Mouse (Mus musculus): ENCODE results near the gene Mettl27. TPM values are rescaled to one million over a fixed set of nuclear protein-coding genes. Genes with fewer than 3 reads are reported as not detected.

Mettl27 gene
- total RNA-seq, 1 experiment = 15.6 TPM

GRCm38 (mm10) chr5:134913753-134914152, 18.4 kb upstream of the Mettl27 start:
- in situ Hi-C loops (cut with MboI; ENCODE audit: low sequenced_read_pairs in 2 of 2, unreplicated experiment in 2 of 2) = no loop called here
- DNase-seq (ENCODE audit: low read depth, low spot score) = no peak
- TF ChIP-seq CHD2 (IDR thresholded peaks at IDR 0.05; ENCODE audit: low read depth, low read length) = no peak
- no peaks in the 10 kb centered on the region for H3K9me3 ChIP-seq (ENCODE audit: control insufficient read depth, insufficient read depth, low read depth, low read length)
- H3K27ac ChIP-seq (ENCODE audit: insufficient read depth, low read depth, low read length, poor library complexity, severe bottlenecking) = no peak overlapping the region
- H3K9ac ChIP-seq (ENCODE audit: insufficient read depth, low read depth, low read length, poor library complexity, severe bottlenecking) = no peak overlapping the region
- H3K36me3 ChIP-seq (ENCODE audit: control insufficient read depth, insufficient read depth, low read length, poor library complexity, severe bottlenecking) = no peaks in the 10 kb centered on the region
- peaks cover 3 to 7% of the 10 kb centered on the region in 2 experiments; a peak in 2 of 4 replicates for H3K4me1 ChIP-seq (ENCODE audit: control insufficient read depth in 2 of 2, insufficient read depth in 2 of 2, low read length in 2 of 2, poor library complexity in 1 of 2)
- no peak overlapping the region for H3K4me3 ChIP-seq (ENCODE audit: insufficient read depth in 1 of 2, low read depth in 1 of 2, low read length in 2 of 2, poor library complexity in 1 of 2, severe bottlenecking in 1 of 2)

- TF ChIP-seq ZNF384 (IDR thresholded peaks at IDR 0.05; ENCODE audit: low read depth, low read length) = no peak
- no peak for TF ChIP-seq MAFK (IDR thresholded peaks at IDR 0.05; ENCODE audit: insufficient read depth, low read depth, low read length)
- TF ChIP-seq CHD2 (IDR thresholded peaks at IDR 0.05; ENCODE audit: low read depth, low read length) = no peak
- no peak for TF ChIP-seq HCFC1 (IDR thresholded peaks at IDR 0.05; ENCODE audit: borderline replicate concordance, insufficient read depth, low read length)
- TF ChIP-seq ZC3H11A (IDR thresholded peaks at IDR 0.05; ENCODE audit: borderline replicate concordance, low read depth, low read length) = no peak
- DNase-seq (ENCODE audit: low read depth, low spot score) = no peak
- H3K27ac ChIP-seq (ENCODE audit: insufficient read depth, low read depth, low read length, poor library complexity, severe bottlenecking) = no peak overlapping the region
- H3K36me3 ChIP-seq (ENCODE audit: control insufficient read depth, insufficient read depth, low read length, poor library complexity, severe bottlenecking) = no peaks in the 10 kb centered on the region
- in situ Hi-C loops (cut with MboI; ENCODE audit: low sequenced_read_pairs in 2 of 2, unreplicated experiment in 2 of 2) = no loop called here
- no peaks in the 10 kb centered on the region for H3K9me3 ChIP-seq (ENCODE audit: control insufficient read depth, insufficient read depth, low read depth, low read length)
- H3K4me3 ChIP-seq (ENCODE audit: insufficient read depth in 1 of 2, low read depth in 1 of 2, low read length in 2 of 2, poor library complexity in 1 of 2, severe bottlenecking in 1 of 2) = no peak overlapping the region
- H3K9ac ChIP-seq (ENCODE audit: insufficient read depth, low read depth, low read length, poor library complexity, severe bottlenecking) = no peak overlapping the region
- H3K4me1 ChIP-seq (ENCODE audit: control insufficient read depth in 2 of 2, insufficient read depth in 2 of 2, low read length in 2 of 2, poor library complexity in 1 of 2) = peaks cover 3 to 4% of the 10 kb centered on the region in 2 experiments; a peak in 2 of 4 replicates
Observed at GRCm38 (mm10) chr5:134914510-134914909, 17.7 kb upstream of the Mettl27 start.

- Histone ChIP-seq H3K9ac (ENCODE audit: insufficient read depth, low read depth, low read length, poor library complexity, severe bottlenecking) (no peak within 1 kb of the TSS), H3K9me3 (ENCODE audit: control insufficient read depth, insufficient read depth, low read depth, low read length) (no peaks in the 10 kb centered on the region), H3K27ac (ENCODE audit: insufficient read depth, low read depth, low read length, poor library complexity, severe bottlenecking) (no peak within 1 kb of the TSS), H3K4me1 (ENCODE audit: control insufficient read depth in 2 of 2, insufficient read depth in 2 of 2, low read length in 2 of 2, poor library complexity in 1 of 2) (peaks cover 3 to 4% of the 10 kb centered on the region in 2 experiments; a peak in 2 of 4 replicates), H3K36me3 (ENCODE audit: control insufficient read depth, insufficient read depth, low read length, poor library complexity, severe bottlenecking) (no peaks in the 10 kb centered on the region), H3K4me3 (ENCODE audit: insufficient read depth in 1 of 2, low read depth in 1 of 2, low read length in 2 of 2, poor library complexity in 1 of 2, severe bottlenecking in 1 of 2) (no peak within 1 kb of the TSS)
- no peak for DNase-seq (ENCODE audit: low read depth, low spot score)
- TF ChIP-seq ZC3H11A (IDR thresholded peaks at IDR 0.05; ENCODE audit: borderline replicate concordance, low read depth, low read length) = no peak
- no peak for TF ChIP-seq CHD2 (IDR thresholded peaks at IDR 0.05; ENCODE audit: low read depth, low read length)
- TF ChIP-seq HCFC1 (IDR thresholded peaks at IDR 0.05; ENCODE audit: borderline replicate concordance, insufficient read depth, low read length) = no peak
- TF ChIP-seq ZNF384 (IDR thresholded peaks at IDR 0.05; ENCODE audit: low read depth, low read length) = no peak
- TF ChIP-seq MAFK (IDR thresholded peaks at IDR 0.05; ENCODE audit: insufficient read depth, low read depth, low read length) = no peak
- in situ Hi-C loops (cut with MboI; ENCODE audit: low sequenced_read_pairs in 2 of 2, unreplicated experiment in 2 of 2) = no loop called here
Observed at GRCm38 (mm10) chr5:134915311-134915710, 16.9 kb upstream of the Mettl27 start, which contains the start of gene Cldn13. TSS of gene Cldn13 (minus strand) at chr5:134915526.

GRCm38 (mm10) chr5:134918071-134918832, 13.9 kb upstream of the Mettl27 start:
- Histone ChIP-seq H3K4me1 (ENCODE audit: control insufficient read depth in 2 of 2, insufficient read depth in 2 of 2, low read length in 2 of 2, poor library complexity in 1 of 2) (peaks cover 3 to 10% of the 10 kb centered on the region in 2 experiments; a peak in 2 of 4 replicates), H3K27ac (ENCODE audit: insufficient read depth, low read depth, low read length, poor library complexity, severe bottlenecking) (peak overlapping the region; percentile 45; the same call in 1 of the 2 replicates), H3K4me3 (ENCODE audit: insufficient read depth in 1 of 2, low read depth in 1 of 2, low read length in 2 of 2, poor library complexity in 1 of 2, severe bottlenecking in 1 of 2) (no peak overlapping the region), H3K9me3 (ENCODE audit: control insufficient read depth, insufficient read depth, low read depth, low read length) (no peaks in the 10 kb centered on the region), H3K36me3 (ENCODE audit: control insufficient read depth, insufficient read depth, low read length, poor library complexity, severe bottlenecking) (no peaks in the 10 kb centered on the region), H3K9ac (ENCODE audit: insufficient read depth, low read depth, low read length, poor library complexity, severe bottlenecking) (peak overlapping the region; percentile 14; the same call in 1 of the 2 replicates)
- in situ Hi-C loops (cut with MboI; ENCODE audit: low sequenced_read_pairs in 2 of 2, unreplicated experiment in 2 of 2) = no loop called here
- TF ChIP-seq CHD2 (IDR thresholded peaks at IDR 0.05; ENCODE audit: low read depth, low read length) (no peak), ZNF384 (IDR thresholded peaks at IDR 0.05; ENCODE audit: low read depth, low read length) (0 out of 2 replicates have a peak, but pooled peaks have one; percentile 20), HCFC1 (IDR thresholded peaks at IDR 0.05; ENCODE audit: borderline replicate concordance, insufficient read depth, low read length) (peak; percentile 86), MAFK (IDR thresholded peaks at IDR 0.05; ENCODE audit: insufficient read depth, low read depth, low read length) (peak; percentile 42), ZC3H11A (IDR thresholded peaks at IDR 0.05; ENCODE audit: borderline replicate concordance, low read depth, low read length) (peak; percentile 68; the same call in 1 of the 2 replicates)
- DNase-seq (ENCODE audit: low read depth, low spot score) = peak; percentile 97
